Mouse (Mus musculus): ENCODE data around the gene Cdk5rap1.

Gene Cdk5rap1

DNA sequence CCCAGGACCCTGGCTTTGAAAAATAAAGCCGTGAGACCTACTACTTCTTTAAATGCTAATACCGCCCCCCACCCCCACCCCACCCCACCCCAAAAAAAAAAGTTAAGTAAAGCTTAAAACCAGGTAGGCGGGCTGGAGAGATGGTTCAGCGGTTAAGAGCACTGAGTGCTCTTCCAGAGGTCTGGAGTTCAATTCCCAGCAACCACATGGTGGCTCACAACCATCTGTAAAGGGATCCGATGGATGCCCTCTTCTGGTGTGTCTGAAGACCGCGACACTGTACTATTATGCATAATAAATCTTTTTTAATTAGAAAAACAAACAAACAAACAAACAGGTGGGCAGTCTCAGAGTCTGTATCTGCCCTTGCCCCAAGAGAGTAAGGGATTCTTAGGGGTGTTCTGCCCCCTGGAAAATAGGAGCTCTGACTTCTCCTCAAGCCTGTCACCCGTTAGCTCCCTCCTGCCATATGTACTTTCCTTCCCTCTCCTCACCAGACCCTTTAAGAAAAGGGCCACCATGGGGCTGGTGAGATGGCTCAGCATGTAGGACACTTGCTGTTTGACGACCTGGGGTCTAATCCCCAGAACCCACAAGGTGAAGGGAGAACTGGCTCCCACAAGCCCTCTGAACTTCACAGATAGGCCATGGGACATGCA, at the start of gene Cdk5rap1:
Gene Cdk5rap1 (minus strand): TSS at position 169 of the 659 bp plus-strand sequence.
- DNase-seq: no peak

DNA sequence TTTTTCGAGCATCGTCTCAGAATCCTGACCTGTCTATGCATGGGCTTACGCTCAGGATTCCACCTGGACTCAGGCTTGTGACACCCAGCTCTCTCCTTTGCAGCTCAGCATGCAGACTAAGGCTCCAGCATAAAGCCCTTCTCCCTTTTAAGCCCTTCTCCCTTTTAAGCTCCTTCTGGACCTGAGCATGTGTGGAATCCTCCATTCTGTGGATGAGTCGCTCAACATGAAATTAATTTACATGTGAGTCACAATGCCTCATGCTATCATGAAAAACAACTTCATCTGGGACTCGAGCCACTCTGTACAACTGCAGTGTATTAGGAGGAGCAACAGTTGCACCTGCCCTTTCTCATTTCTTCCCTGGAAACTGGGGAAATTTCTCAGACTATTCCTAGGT, 49.4 kb upstream of the Cdk5rap1 start:
- DNase-seq: no peak

- DNase-seq: peak; percentile 60
Observed at GRCm38 (mm10) chr2:154420942-154421731, 48.3 kb upstream of the Cdk5rap1 start.

GRCm38 (mm10) chr2:154419631-154420515, 47.1 kb upstream of the Cdk5rap1 start:
- DNase-seq: no peak

- DNase-seq: no peak
Observed at GRCm38 (mm10) chr2:154418001-154418400, 45.2 kb upstream of the Cdk5rap1 start.

DNA sequence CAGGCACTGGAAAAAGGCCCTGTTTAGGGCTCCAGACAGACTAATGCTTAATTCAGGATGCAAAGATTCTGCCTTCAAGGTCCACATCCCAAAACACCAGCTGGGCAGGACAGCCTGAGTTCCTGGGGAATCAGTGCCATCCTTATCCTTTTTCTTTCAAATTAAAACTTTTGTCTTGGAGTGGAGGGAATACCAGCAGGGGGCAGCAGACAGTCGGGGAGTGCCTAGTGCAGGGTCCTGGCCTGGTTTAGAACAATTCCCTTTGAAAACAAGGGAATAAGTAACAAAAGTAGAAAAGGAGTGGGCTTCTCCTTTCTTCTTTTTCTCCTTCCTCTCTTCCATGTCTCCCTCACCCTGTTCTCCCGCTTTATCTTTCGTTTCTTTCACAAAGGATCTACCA, 44.3 kb upstream of the Cdk5rap1 start:
- peak; percentile 78 for DNase-seq

- peak; percentile 69 for DNase-seq
Observed at GRCm38 (mm10) chr2:154412018-154412666, 39.3 kb upstream of the Cdk5rap1 start.

GRCm38 (mm10) chr2:154410355-154410754, 37.5 kb upstream of the Cdk5rap1 start:
- DNase-seq: no peak

- peak; percentile 80 for DNase-seq
Observed at GRCm38 (mm10) chr2:154407643-154408445, 35.0 kb upstream of the Cdk5rap1 start, which contains the start of gene Snta1. TSS of gene Snta1 (minus strand) at chr2:154408099.

DNA sequence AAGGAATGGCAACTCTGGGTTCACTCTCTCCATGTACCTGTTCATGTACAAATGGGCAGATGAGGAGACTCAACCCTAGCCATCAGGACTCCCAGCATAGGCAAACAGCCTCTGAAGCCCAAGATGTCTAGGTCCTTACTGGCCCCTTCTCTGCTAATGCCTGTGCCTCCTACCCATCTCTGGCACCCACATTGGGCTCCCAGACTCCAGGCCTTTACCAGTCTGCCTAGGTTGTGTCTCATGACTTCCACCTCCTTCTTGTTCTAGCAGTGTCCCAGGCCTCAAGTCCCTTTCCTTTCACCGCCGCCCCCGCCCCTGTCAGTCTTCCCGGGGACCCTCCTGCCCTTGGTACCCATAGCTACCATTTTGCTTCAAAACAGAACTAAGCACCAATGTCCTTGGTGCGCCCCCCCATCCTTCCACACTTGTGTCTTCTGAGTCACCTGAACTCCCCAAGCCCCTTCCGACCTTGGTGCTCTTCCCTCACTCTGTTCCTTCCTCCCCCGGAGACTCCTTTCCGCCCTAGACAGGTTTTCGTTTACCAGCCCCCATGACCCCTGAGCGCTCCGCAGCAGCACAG, 34.3 kb upstream of the Cdk5rap1 start:
- no peak for DNase-seq

DNA sequence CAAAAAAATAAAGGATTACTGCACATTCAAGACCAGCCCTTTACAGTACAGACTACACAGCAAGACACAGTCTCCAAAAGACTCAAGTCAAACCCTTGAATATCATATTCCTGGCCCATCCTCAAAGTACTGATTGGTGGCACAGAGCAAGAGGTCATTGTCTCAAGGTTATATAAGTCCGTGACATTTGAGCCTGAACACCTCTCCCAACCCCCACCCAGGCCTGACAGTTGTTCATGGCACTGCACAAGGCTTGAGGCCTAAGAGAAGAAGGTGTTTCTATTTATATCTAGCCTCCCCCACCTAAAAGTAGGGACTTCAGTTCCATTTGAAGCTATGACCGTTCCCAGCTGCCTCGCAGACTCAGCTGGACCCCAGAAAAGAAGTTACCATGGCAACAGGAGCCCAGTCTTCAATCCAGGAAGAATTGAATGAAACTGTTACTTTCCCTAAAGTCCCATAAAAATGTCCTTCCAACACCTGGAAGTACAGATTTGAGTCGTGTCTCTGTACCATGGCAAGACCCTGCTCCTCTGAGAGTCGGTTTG, 32.7 kb upstream of the Cdk5rap1 start:
- no peak for DNase-seq

DNA sequence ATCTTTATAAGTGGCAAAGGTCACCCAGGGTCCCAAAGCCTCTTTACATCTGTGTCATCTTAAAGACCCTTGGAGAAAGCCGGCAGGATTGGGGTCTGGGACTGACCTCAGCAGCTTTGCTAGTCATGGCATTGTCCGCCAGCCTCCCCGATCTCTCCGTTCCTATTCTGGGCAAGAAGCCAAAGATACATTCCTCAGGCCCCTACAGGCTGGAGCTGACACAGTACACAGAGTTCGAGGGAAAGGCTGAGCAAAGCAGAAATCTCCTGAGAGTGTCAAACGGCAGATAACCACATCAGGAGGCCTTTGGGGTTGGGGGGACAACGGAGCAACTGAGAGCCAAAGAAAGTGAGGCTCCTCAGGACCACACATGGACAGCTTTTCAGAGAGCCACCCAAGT, 30.0 kb upstream of the Cdk5rap1 start:
- no peak for DNase-seq

- DNase-seq: no peak
Observed at GRCm38 (mm10) chr2:154401976-154402375, 29.2 kb upstream of the Cdk5rap1 start.

DNA sequence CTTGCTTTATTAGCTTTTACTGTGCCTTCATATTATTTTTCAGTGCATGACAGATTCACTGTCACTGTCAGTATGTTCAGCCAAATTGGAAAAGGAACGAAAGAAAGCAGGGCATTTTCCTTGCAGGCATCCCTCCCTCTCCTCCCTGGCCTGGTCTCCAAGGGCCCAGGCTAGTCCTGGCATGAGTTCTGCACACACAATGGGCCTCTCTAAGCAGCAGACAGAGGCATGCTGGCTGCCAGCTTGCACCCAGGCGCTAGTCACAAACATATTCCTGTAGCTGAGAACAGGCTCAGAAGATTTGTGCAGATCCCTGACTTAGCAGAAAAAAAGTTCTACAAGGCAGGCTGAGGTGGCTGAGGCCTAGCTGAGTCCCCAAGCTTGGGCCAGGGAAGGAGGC, 26.5 kb upstream of the Cdk5rap1 start:
- no peak for DNase-seq

DNA sequence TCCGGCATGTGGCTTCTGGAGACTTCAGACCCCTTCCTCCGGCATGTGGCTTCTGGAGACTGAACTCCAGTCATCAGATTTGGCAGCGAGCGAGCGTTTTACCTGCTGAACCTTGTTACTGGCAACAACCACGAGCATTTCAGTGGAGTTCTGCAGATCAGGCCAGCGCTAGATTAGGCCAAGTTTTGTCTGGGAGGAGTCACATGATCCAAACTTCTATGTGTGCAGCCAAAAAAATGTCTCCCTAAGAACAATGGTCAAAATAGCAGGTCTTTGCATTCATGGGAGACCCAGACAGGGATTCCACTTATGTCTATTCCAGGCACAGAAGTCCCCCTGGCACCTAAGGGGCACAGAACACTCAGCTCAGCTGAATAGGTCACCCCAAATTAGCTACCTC, 25.5 kb upstream of the Cdk5rap1 start:
- DNase-seq: no peak

DNA sequence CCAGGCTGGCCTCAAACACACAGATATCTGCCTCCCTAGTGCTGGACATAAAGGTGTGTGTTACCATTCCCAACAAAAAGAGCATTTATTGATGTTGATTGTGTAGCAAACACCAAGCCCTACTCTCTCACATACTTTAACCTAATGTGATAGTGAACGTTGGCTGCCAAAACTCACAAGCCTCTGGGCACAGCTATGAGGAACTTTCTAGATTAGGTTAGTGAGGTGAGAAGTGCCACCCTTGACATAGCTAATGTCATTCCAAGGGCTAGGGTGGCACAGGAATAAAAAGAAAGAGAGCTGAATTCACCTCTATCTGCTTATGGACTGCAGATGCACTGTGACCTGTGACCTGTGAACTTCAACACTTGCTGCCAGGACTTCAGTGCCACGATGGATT, 23.7 kb upstream of the Cdk5rap1 start:
- DNase-seq: no peak

- peak; percentile 48 for DNase-seq
Observed at GRCm38 (mm10) chr2:154394602-154395001, 21.8 kb upstream of the Cdk5rap1 start.

DNA sequence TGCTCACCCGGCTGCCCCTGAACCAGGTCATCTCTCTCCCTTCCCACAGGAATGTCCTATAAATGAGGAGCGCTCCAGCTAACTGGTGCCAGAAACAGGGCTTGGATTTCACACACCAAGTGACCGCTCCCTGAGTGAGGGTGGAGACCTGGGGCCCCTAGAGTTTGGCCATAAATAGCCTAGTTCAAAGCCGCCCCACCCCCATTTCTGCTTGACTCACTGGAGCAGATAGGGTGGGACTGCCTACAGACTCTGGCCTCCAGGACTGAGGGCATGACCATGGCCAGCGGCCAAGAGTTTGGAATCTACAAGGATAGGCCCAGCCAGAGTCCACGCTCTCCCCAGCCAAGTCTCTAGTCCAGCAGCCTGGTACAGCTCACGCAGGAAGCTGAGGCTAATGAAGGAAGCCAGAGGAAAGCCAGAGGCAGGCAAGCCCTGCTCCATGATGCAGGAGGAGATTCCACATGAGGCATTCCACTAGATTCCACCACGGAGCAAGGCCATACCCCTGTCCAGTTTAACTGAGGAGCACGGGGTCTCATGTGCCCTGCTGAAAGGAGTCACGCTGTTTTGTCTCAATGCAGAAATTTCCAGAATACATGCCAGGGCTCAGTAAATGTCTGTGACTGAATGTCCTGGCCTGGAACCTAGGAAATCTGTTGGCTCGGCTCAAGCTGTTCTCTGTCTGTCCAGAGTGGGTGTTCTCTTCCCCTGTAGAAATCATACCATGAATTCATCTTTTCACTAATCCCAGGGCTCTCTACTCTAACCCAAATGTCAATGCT, 17.6 kb upstream of the Cdk5rap1 start:
- DNase-seq: no peak

DNA sequence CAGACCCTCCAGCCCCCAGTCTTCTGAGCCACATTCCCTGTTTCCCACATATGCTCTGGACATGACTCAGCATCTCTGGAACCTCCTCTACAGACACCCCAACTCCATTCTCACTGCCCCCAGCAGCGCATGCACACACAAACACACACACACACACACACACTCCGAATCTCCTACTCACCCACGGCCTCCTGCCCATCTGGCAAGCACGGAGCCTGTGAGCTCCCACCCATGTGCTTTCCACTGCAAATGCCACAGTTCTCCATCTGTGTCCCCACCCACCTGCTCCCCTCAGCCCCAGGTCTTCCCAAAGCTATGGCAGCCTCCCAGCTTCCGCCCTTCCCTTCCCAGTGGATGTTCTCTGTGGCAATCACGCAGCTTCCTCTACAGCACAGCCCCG, 6.3 kb upstream of the Cdk5rap1 start:
- no peak for DNase-seq

All from cerebellum, adult 8-10 months (tissue).